Mouse (Mus musculus) liver, postnatal 0 days (tissue): ENCODE results near the gene Rapgef4.

Experiments
- CTCF ChIP-seq: sonication (generic); IDR thresholded peaks from 2 replicates; pipeline ENCODE4 v1.5.1; 2016; ENCODE audit warnings: antibody characterized with exemption, low read depth
- EP300 ChIP-seq: IDR thresholded peaks from 2 replicates; pipeline ENCODE4 v1.6.1; 2016; ENCODE audit warnings: antibody characterized with exemption, low read depth, mild to moderate bottlenecking

GRCm38 (mm10) chr2:72078140-72078521, 97.1 kb downstream of the Rapgef4 start:
- TF ChIP-seq CTCF: no peak
- TF ChIP-seq EP300: no peak
